Mouse (Mus musculus) left cerebral cortex, postnatal 4 days (tissue): ENCODE data around the gene Dnah1. TPM values are rescaled to one million over a fixed set of nuclear protein-coding genes. Genes with fewer than 3 reads are reported as not detected.

Experiments used
- DNase-seq: peaks from one replicate; pipeline ENCODE4 v3.0.0-alpha.2; 2022
- intact Hi-C: fragments of 180-260 bp; cut with DNase I; formaldehyde crosslinking; loops from one replicate; pipeline ENCODE4 v1.15.1; 2025
- total RNA-seq, 2 experiments: library from RNA; stranded (reverse); gene quantifications; 2 replicates each; pipeline ENCODE4 v1.2.3; 2021

Gene Dnah1
- total RNA-seq, 2 experiments from 2014 or later: 1.8 to 2.4 TPM

DNA sequence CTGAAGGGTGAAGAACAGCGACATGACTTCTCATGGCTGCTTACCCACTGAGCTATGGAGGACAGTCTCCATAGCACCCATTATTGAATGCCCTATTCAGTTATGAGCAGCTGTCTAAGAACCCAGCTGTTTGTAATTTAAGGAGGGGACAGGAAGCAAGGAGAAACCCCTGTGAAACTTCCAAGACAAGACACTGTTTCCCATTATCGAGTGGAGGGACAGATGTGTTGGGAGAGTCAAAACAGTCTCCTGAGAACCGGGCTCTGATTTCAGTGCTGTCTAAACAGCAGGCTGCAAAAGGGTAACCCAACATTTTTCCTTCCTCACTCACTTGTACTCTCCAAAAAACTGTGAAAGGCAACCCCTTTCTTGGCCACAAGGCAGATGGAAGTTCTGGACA lies 83.2 kb downstream of the Dnah1 start:
- intact Hi-C loops: no loop called here
- DNase-seq: no peak

DNA sequence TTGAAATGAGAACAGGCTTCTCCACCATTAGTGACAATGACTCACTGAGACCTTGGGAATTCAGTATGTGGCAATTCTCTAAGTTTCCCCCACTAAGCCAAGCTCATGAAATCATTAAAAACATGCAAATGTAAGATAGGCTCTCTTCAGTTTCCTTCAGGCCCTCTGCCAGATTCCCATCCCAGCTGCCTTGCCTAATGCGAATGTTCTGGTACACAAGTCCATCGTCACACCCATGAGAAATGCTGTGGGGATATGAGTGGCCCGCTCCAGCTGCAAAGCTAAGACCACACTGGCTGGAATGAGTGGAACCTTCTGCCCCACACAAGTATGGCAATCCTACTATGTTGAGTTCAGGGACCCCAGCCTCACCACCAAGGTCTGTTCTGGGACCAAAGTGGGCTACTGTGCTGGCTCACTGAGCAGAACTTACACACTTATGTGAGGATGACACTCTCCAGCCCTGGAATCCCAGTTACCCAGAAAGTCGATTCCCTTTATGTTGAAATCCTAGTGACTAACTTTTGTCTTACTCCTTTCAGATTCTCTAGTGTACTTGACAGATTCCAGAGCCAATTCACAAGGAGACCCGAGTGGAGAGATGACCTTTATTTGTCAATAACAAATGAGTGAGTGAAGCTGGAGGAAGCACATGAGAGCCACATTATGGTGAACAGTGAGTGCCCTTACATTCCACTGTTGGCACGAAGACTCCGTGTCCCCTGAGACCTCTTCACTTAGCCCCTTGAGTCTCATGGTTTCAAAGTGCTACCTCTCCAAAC lies 86.4 kb downstream of the Dnah1 start:
- no peak for DNase-seq
- intact Hi-C loops: no loop called here

DNA sequence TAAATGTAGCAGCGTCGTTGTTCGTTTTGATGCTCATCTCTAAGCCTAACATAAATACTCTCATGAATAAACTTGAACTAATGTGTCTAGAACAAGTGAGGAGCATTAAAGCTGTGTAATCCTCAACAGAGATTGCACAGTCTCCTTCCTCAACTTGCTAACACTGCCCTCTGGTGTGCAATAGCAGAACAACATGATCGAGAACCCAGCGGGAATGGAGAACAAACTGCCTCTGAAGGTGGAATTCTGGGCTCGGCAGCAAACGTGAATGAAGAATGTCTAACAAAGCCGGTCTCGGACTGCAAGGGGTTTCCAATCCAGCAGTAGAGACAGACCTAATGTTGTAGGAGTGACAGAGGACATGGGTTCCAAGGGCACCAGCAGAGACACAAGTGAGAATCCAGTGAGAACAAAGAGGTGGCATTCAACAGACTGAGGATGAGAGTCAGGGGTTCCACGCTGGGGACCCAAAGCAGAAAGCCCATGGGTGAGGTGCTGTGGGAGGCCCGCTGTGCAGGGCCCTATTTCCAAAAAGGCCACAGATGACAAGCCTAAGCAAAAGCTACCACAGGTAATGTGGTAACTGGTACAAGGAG lies 89.6 kb downstream of the Dnah1 start:
- intact Hi-C loops: no loop called here
- peak; percentile 79 for DNase-seq

DNA sequence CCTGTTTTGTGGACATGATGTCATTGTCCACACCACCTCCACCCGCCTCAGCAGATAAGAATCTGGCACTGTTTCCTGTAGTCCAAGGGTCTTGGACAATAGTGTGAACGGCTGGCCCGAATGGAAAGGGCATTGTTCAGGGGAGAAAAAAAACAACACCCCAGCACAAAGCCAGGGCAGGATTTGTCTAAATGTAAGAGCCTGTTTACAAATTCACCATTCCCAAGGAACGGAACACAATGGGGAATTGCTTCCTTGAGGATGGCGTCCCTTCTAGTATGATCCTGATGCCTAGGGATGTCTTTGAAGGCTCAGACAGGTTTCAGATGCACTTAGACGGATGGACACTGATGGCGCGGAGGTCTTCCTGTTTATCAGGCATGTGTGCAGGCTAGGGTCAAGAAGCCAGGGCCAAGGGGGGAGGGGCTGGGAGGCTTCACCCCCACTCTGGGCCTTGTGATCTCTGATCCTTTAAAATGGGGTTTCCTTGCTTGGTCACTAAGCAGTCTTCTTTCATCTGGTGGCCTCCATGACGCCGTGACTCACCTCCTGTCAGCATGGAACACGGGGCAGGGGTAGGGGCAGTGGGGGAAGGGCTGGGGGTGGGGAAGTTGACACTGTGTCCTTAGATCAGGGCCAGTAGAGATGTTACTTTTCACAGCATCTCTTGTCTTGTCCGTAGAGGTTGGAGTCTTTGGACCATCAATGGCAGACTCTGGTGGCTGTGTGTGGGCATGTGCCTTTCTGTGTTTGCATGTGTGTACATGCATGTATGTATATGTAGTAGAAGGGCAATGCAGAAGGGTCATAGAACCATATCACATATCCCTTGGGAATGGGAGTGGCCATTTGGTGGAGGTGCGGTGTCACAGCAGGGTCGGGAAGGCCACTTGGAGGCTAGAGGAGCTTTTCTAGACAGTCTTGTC lies 90.4 kb downstream of the Dnah1 start:
- DNase-seq: no peak
- intact Hi-C loops: no loop called here

DNA sequence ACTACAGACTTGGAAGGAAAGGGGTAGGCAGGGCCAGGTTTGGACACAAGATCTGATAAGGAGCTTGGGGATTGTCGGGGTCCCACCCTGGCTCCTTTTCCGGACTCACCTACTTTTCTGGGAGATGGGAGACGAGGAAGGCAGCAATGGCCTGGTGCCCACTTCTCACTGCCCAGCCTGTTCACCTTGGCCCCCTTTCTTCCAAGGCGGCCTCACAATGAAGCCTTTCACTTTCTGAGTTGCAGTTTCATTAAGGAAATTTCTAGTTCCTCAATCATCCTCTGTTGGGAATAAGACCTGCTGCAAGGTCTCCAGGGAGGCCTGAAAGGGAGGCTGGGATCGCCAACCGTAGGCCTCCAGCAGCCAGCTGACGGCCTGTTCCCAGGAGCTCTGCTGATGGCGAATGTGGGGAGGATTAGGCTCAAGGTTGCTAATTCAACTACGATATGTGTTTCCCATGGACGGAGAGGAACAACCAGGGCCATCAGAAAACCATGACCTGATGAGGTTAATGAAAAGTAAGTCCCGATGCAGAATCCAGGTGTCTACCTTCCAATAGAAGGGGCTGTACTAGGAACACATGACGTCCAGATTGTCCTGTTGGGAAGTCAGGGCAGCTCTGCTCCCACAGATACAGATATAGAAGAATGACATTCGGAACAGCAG lies 91.2 kb downstream of the Dnah1 start:
- intact Hi-C loops: no loop called here
- no peak for DNase-seq

DNA sequence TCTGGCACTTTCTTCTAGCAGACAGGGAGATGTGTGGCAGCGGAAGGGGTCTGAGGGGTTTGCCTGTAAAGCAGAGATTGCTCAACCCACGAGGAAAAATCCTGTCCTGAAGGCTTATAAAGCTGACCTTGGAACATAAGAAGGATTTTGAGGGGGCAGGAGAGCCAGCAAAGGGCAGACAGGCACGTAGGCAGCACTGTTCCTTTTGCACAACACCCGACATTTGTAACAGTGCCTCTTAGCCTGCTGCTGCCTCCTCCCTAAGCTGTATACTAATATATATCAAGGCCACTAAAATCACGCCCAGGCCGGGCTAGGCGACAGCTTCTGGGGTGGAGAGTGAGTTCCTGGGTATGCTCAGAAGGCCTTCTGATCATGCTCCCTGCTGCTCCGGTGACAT lies 93.3 kb downstream of the Dnah1 start:
- no peak for DNase-seq
- intact Hi-C loops: no loop called here

DNA sequence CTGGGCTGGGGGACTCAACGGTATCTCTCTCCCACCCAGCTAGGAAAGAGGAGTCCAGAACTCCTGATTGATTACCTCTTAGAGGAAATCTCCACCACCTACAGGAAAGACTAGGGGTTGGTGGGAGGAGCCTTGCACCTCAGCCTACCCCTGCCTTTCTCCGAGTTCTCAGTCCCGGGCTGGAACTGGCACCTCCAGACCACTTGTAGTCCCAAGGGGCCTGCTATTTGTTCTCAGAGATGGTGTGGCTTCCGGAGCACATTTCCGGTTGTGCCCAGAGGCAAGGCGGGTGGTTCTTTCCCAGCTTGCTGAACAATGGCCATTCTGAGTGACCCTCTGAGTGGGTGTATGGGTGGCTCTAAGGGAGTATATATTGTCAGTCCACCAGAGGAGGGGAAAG lies 95.5 kb downstream of the Dnah1 start:
- DNase-seq: no peak
- intact Hi-C loops: no loop called here

DNA sequence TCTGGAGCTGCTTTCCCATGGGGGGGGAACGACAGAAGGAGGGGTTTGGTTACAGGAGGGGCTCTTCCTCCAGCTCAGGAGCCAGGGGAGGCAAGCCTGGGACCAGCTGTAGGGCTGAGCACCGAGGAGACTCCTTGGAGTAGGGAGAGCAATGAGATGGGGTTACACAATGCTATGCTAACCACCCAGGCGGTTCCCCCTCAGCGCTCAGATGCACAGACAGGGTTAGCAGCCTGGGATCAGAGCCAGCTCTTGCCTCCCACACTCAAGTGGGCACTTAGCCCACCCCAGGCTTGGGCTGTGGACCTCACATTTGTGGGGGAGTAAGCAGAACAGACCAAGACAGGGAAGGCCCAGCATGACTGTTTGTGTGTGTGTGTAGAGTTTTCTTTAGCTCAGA lies 96.7 kb downstream of the Dnah1 start:
- DNase-seq: peak; percentile 86

DNA sequence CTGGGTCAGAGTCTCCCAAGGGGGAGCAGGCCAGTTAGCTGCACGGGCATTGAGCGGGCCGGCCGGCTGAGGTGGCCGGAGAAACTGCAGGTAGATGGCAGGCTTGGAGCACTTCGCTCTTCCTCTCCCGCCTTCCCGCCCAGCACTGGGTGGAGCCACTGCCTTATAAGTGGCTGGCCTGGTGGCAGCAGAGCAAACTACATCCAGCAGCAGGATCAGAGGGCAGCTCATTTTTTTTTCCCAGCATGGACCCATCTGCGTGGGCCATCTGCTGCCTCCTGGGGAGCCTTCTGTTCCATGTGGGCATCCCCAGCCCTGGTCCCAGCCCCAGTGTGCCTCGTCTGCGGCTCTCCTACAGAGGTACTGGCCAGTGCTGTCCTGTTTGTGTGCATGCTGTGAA lies 106.0 kb downstream of the Dnah1 start, which contains the start of gene Sema3g:
TSS of gene Sema3g (plus strand) at position 195 of the 400 bp plus-strand sequence.
- intact Hi-C loops: no loop called here
- peak; percentile 82 for DNase-seq

More for the DNA sequence above, 96.7 kb downstream of the Dnah1 start:
- intact Hi-C loops: no loop called here

DNA sequence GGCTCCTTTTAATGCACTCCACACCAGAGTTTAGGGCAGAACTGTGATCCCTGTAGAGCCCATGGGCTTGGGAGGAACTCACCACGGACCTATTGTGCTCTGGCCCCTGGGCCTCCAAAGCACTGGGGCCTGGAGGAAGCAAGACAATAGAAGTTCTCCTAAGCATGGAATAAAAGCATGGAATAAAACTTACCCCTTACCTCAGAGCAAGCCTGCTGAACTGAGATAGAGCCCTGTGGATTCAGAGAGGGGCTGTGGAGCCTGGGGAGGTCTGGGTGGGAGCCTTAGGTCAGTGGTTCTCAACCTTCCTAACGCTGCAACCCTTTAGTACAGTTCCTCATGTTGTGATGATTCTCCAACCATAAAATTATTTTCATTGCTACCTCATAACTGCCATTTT lies 106.8 kb downstream of the Dnah1 start, which contains the start of gene Nisch:
TSS of gene Nisch (minus strand) at position 101 of the 400 bp plus-strand sequence.
- intact Hi-C loops: no loop called here
- DNase-seq: no peak

DNA sequence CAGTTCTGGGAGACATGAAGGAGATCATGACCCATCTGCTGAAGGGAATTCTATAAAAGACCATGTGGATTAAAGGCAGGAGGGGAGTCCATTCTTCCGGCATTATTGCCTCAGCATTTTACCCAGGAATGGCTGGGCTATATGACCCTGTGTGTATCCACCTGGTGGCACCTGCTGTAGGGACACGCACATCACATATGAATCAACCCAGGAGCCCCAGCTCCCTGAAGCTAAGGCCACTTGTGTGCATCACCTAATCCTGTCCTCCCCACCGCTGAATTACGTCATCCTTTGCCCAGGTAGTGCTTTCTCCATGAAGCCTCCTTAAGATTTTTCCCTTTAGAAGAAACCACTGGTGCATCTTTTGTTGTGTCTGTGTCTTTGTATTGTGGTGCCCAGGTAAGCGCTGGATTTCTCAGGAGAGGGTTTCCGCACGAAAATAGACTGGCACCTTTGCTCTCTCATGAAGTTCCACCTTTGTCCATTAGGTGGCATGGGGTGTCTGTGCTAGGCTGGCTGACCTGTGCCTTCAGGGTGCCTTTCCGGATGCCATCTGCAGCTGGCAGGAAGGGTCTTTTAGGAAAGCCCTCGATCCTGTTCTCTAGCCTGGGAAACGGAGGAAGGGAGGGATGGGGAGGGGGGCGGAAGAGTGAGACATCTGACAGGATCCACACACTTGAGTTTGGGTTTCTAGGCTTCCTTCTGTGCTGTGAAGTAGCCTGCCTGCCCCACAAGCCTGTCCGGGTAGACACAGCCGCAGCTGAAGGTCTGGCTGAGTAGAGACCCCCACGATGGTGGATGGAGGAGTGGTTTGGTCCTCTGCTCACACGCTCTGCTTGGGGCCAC lies 108.3 kb downstream of the Dnah1 start:
- intact Hi-C loops: no loop called here
- DNase-seq: peak; percentile 78

DNA sequence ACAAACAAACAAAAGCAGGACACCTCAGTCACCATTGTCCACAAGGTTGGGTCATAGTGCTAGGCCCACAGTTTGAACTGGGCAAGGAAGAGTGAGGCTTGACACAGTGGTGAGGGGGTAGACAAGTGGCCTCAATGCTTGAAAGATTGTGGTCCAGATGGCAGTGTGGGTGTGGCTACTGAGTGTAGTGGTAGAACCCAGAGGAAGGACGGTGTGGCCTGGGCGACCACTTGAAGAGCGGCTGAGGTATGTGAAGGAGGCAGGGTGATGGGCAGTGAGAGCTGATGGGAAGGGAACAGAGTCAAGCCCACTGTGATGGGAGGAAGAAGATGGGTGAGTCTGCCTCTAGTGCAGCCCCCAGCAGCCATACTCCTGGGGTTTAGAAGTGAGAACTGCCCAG lies 109.0 kb downstream of the Dnah1 start:
- intact Hi-C loops: no loop called here
- DNase-seq: no peak

DNA sequence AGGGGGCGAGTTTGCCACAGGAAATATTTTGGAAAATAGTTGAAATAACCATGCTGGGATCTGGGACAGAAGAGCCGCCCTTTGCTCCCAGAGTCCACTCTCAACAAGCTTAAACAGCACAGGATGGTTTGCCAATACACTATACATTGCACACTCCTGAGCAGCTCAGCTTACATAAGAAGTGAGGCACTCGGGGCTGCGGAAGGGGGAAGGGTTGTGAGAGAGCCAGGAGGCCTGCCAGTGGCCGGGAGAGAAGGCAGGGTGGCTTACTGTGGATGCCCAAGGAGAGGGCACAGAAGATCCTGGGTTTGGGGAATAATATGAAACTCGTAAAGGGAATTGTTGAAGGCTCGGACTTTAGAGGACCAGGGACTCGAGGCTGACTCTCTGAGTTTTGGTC lies 109.8 kb downstream of the Dnah1 start:
- DNase-seq: no peak
- intact Hi-C loops: no loop called here

DNA sequence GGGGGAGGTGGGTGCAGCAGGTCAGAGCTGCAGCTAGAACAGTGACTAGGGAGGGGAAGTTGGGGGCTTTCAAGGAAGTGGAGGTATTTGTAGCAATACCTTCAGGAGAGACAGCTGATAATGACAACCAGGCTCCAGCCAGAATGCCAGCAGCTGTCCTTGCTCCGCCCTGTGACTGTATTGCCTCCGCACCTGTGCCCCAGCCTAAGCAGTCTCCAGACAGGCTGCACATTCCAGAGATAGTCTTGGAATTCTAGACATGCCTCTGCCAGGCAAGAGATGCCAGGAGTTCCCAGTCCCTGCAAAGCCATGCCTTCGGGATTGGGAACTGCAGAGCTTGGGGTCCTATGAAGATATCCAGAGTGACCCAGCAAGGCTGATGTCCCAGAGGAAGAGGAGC lies 111.2 kb downstream of the Dnah1 start:
- no peak for DNase-seq
- intact Hi-C loops: no loop called here

DNA sequence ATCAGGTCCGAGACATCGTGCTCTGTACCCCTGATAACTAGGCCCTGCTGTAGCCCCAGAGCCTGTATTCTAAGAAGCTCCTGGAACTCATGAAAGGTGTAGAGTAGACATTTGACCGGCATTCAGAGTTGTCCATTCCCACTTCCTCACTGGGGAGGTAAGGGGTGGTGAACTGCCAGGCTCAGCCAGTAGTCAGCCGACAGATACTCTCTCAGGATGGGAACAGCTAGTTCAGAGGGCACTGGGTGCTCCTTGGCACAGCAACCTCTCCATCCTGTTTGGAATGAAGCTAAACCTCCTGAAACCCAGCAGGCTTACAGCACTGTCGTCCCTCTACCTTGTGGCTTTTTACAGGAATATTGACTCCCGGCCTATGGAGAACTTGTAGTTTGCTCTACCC lies 111.8 kb downstream of the Dnah1 start:
- DNase-seq: no peak
- intact Hi-C loops: no loop called here

Other genes with a start within 250 kb of the Dnah1 start
- 10 to 100 TPM; 24.8 to 25.7 TPM for gene Smim4, start 194.9 kb downstream of the Dnah1 start, total RNA-seq
- gene Nt5dc2, start 192.8 kb downstream of the Dnah1 start, total RNA-seq: 10 to 100 TPM; 16.9 to 19.4 TPM
- 10 to 100 TPM; 23.9 to 30.5 TPM for gene Stab1, start 155.3 kb downstream of the Dnah1 start, total RNA-seq
- gene Tnnc1, start 115.6 kb downstream of the Dnah1 start, total RNA-seq: 1 to 10 TPM; 1.4 to 1.7 TPM
- 100 to 1,000 TPM; 446 to 469 TPM for gene Nisch, start 107.0 kb downstream of the Dnah1 start, total RNA-seq
- 1 to 10 TPM; 2.5 to 2.6 TPM for gene Sema3g, start 106.0 kb downstream of the Dnah1 start, total RNA-seq
- gene Phf7, start 72.6 kb downstream of the Dnah1 start, total RNA-seq: 1 to 10 TPM; 5.3 to 5.8 TPM
- gene Bap1, start 72.4 kb downstream of the Dnah1 start, total RNA-seq: 100 to 1,000 TPM; 112 to 123 TPM
- gene Capn7, start 12.7 kb upstream of the Dnah1 start, total RNA-seq: 10 to 100 TPM; 60.9 to 61.4 TPM
- 100 to 1,000 TPM; 140 to 147 TPM for gene Sh3bp5, start 112.2 kb upstream of the Dnah1 start, total RNA-seq
- 10 to 100 TPM; 14.5 to 15.5 TPM for gene Eaf1, start 170.5 kb upstream of the Dnah1 start, total RNA-seq
- 10 to 100 TPM; 31.8 to 33.9 TPM for gene Mettl6, start 171.1 kb upstream of the Dnah1 start, total RNA-seq